Mouse (Mus musculus): ENCODE measurements around the gene Ptges. TPM values are rescaled to one million over a fixed set of nuclear protein-coding genes. Genes with fewer than 3 reads are reported as not detected.

Gene Ptges
- not detected in 2 replicates for total RNA-seq (2014; fragmentation: Nextera tagmentation)
- 0.11 and 0.12 TPM in 2 replicates for total RNA-seq (2017)
- polyA plus RNA-seq (2012) = not detected in 2 replicates

DNA sequence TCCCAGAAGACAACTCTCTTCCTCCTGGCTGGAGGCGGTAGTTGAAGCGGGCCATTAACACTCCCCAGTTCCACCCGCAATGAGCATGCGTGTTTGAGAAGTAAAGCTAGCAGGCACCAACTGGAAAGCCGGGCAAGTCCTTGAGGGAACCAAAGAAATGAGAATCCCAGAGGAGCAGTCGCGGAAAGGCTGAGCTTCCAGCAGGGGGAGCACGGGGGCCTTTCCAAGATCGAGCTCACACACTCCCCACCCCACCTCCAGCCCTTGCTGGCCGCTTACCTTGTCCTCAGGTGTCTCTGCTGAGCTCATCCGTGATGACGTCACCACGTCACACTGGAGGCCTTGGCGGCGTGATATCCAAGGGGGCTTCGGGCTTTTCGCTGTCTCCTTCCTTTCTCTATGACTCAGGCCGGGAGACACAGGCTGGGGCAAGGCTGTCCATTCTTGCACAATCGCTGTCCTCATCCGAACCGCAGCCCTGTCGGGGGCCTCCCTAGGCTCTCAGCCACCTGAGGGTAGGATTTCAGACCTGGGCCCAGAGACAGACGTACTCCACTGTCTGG lies at the start of gene Ptges:
Gene Ptges (minus strand): TSS at position 381 of the 563 bp plus-strand sequence.
- no peak for ATAC-seq (ENCODE audit: extremely low read depth, insufficient number of reproducible peaks, low FRiP score, poor library complexity, severe bottlenecking)
- Histone ChIP-seq H3K36me3 (replicated peaks) (no peaks in the 10 kb centered on the region), H3K4me3 (ENCODE audit: low read depth, low read length) (peak within 1 kb of the TSS; percentile 6; the same call in 1 of the 2 replicates), H3K27me3 (ENCODE audit: insufficient read depth, low read length) (peaks cover 37% of the 10 kb centered on the region), H3K9me3 (replicated peaks) (no peaks in the 10 kb centered on the region), H3K4me1 (ENCODE audit: insufficient read depth, low read depth, low read length) (peaks cover 20% of the 10 kb centered on the region)
- DNase-seq (ENCODE audit: low spot score) = no peak
- TF ChIP-seq GATA2 (IDR thresholded peaks at IDR 0.05; ENCODE audit: borderline replicate concordance, low read depth, low read length) (no peak), TAL1 (conservative IDR thresholded peaks at IDR 0.05; ENCODE audit: low read depth, low read length) (no peak), GATA1 (IDR thresholded peaks at IDR 0.05; ENCODE audit: borderline replicate concordance, low read length) (no peak), POLR2AphosphoS5 (IDR thresholded peaks at IDR 0.05; ENCODE audit: insufficient replicate concordance, low read depth, low read length) (no peak), CTCF (IDR thresholded peaks at IDR 0.05; ENCODE audit: low read depth, low read length) (no peak)

DNA sequence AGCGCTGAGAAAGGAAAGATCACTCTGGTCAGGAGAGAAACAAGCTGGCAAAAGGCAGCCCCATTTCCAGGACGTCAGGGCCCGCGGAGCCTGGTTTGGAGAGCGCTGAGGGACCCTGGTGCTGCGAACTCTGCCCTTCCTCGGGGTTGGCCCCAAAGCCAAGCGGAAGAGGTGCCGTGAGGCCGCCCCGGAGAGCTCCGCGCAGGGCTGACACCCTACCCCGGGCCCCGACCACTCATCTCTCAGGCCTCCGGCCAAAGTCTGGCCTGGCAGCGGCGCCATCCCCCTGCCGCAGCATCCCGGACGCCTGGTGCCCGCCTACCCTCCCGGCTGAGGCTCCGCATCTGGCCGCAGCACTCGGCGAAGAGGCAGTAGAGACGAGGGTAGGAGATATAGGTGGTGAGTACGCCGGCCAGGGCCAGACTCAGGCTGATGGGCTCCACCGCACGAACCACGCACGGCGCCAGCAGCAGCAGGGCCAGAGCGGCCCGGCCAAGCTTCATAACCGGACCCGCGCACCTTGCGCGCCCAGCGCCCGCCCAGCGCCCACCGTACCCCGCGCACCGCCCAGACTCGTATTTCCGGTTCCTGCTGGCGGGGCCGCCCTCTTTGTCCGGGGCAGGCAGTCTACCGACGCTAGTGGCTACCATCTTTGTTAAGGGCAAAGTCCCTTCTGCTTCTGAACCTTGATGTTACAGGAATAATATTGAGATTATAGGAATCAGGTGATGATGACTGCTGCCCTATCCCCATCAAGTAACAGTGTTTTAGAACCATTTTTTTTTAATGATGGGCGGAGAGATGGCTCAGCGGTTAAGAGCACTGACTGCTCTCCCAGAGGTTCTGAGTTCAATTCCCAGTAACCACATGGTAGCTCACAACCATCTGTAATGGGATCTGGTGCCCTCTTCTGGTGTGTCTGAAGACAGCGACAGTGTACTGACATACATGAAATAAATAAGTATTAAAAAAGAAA lies 38.0 kb upstream of the Ptges start, which contains the start of gene Tor1a:
Gene Tor1a (minus strand): TSS at position 582 of the 976 bp plus-strand sequence.
- Histone ChIP-seq H3K4me1 (ENCODE audit: insufficient read depth, low read depth, low read length) (peaks cover 39% of the 10 kb centered on the region), H3K4me3 (ENCODE audit: low read depth, low read length) (peak within 1 kb of the TSS; percentile 99), H3K9me3 (replicated peaks) (no peaks in the 10 kb centered on the region), H3K27me3 (ENCODE audit: insufficient read depth, low read length) (no peaks in the 10 kb centered on the region), H3K36me3 (replicated peaks) (peaks cover 62% of the 10 kb centered on the region)
- ATAC-seq (ENCODE audit: extremely low read depth, insufficient number of reproducible peaks, low FRiP score, poor library complexity, severe bottlenecking) (peak; percentile 73), DNase-seq (ENCODE audit: low spot score) (peak; percentile 80)
- no peak for TF ChIP-seq TAL1 (conservative IDR thresholded peaks at IDR 0.05; ENCODE audit: low read depth, low read length)

- Histone ChIP-seq H3K27me3 (ENCODE audit: insufficient read depth, low read length) (no peaks in the 10 kb centered on the region), H3K4me3 (ENCODE audit: low read depth, low read length) (peak overlapping the region; percentile 99), H3K36me3 (replicated peaks) (peaks cover 65% of the 10 kb centered on the region), H3K9me3 (replicated peaks) (no peaks in the 10 kb centered on the region), H3K4me1 (ENCODE audit: insufficient read depth, low read depth, low read length) (peaks cover 43% of the 10 kb centered on the region)
- no peak for ATAC-seq (ENCODE audit: extremely low read depth, insufficient number of reproducible peaks, low FRiP score, poor library complexity, severe bottlenecking)
- TF ChIP-seq CTCF (IDR thresholded peaks at IDR 0.05; ENCODE audit: low read depth, low read length) (no peak), GATA1 (IDR thresholded peaks at IDR 0.05; ENCODE audit: borderline replicate concordance, low read length) (no peak), POLR2AphosphoS5 (IDR thresholded peaks at IDR 0.05; ENCODE audit: insufficient replicate concordance, low read depth, low read length) (no peak), TAL1 (conservative IDR thresholded peaks at IDR 0.05; ENCODE audit: low read depth, low read length) (no peak), GATA2 (IDR thresholded peaks at IDR 0.05; ENCODE audit: borderline replicate concordance, low read depth, low read length) (no peak)
- DNase-seq (ENCODE audit: low spot score) = peak; percentile 26
Measured at GRCm38 (mm10) chr2:30966826-30967225, 37.2 kb upstream of the Ptges start.

- no peak for ATAC-seq (ENCODE audit: extremely low read depth, insufficient number of reproducible peaks, low FRiP score, poor library complexity, severe bottlenecking)
- Histone ChIP-seq H3K27me3 (ENCODE audit: insufficient read depth, low read length) (no peaks in the 10 kb centered on the region), H3K4me1 (ENCODE audit: insufficient read depth, low read depth, low read length) (peaks cover 50% of the 10 kb centered on the region), H3K9me3 (replicated peaks) (no peaks in the 10 kb centered on the region), H3K4me3 (ENCODE audit: low read depth, low read length) (no peak overlapping the region; the same call in 1 of the 2 replicates), H3K36me3 (replicated peaks) (peaks cover 69% of the 10 kb centered on the region)
- DNase-seq (ENCODE audit: low spot score) = no peak
- TF ChIP-seq TAL1 (conservative IDR thresholded peaks at IDR 0.05; ENCODE audit: low read depth, low read length) = no peak
- no peak for TF ChIP-seq CTCF (IDR thresholded peaks at IDR 0.05; ENCODE audit: low read depth, low read length)
Measured at GRCm38 (mm10) chr2:30965627-30966026, 36.0 kb upstream of the Ptges start.

- Histone ChIP-seq H3K27me3 (ENCODE audit: insufficient read depth, low read length) (no peaks in the 10 kb centered on the region), H3K36me3 (replicated peaks) (peaks cover 93% of the 10 kb centered on the region), H3K4me3 (ENCODE audit: low read depth, low read length) (no peak overlapping the region), H3K4me1 (ENCODE audit: insufficient read depth, low read depth, low read length) (peaks cover 65% of the 10 kb centered on the region), H3K9me3 (replicated peaks) (no peaks in the 10 kb centered on the region)
- no peak for ATAC-seq (ENCODE audit: extremely low read depth, insufficient number of reproducible peaks, low FRiP score, poor library complexity, severe bottlenecking)
- DNase-seq (ENCODE audit: low spot score) = no peak
- TF ChIP-seq POLR2AphosphoS5 (IDR thresholded peaks at IDR 0.05; ENCODE audit: insufficient replicate concordance, low read depth, low read length) (no peak; the same call in 1 of the 2 replicates), GATA1 (IDR thresholded peaks at IDR 0.05; ENCODE audit: borderline replicate concordance, low read length) (no peak), GATA2 (IDR thresholded peaks at IDR 0.05; ENCODE audit: borderline replicate concordance, low read depth, low read length) (no peak), TAL1 (conservative IDR thresholded peaks at IDR 0.05; ENCODE audit: low read depth, low read length) (no peak), CTCF (IDR thresholded peaks at IDR 0.05; ENCODE audit: low read depth, low read length) (no peak)
Measured at GRCm38 (mm10) chr2:30962570-30963254, 33.0 kb upstream of the Ptges start.

GRCm38 (mm10) chr2:30959856-30960255 lies 30.2 kb upstream of the Ptges start:
- peaks cover 67% of the 10 kb centered on the region for H3K4me1 ChIP-seq (ENCODE audit: insufficient read depth, low read depth, low read length)
- no peak for DNase-seq (ENCODE audit: low spot score)

More at GRCm38 (mm10) chr2:30959856-30960255, 30.2 kb upstream of the Ptges start:
- TF ChIP-seq GATA1 (IDR thresholded peaks at IDR 0.05; ENCODE audit: borderline replicate concordance, low read length) (no peak), TAL1 (conservative IDR thresholded peaks at IDR 0.05; ENCODE audit: low read depth, low read length) (no peak), GATA2 (IDR thresholded peaks at IDR 0.05; ENCODE audit: borderline replicate concordance, low read depth, low read length) (no peak), CTCF (IDR thresholded peaks at IDR 0.05; ENCODE audit: low read depth, low read length) (no peak), POLR2AphosphoS5 (IDR thresholded peaks at IDR 0.05; ENCODE audit: insufficient replicate concordance, low read depth, low read length) (no peak)
- no peak for ATAC-seq (ENCODE audit: extremely low read depth, insufficient number of reproducible peaks, low FRiP score, poor library complexity, severe bottlenecking)
- Histone ChIP-seq H3K9me3 (replicated peaks) (no peaks in the 10 kb centered on the region), H3K36me3 (replicated peaks) (peaks cover 100% of the 10 kb centered on the region), H3K4me3 (ENCODE audit: low read depth, low read length) (no peak overlapping the region), H3K27me3 (ENCODE audit: insufficient read depth, low read length) (no peaks in the 10 kb centered on the region)
